Mouse (Mus musculus) heart, embryonic 13.5 days (tissue): ENCODE measurements around the gene Ccdc185. TPM values are rescaled to one million over a fixed set of nuclear protein-coding genes. Genes with fewer than 3 reads are reported as not detected.

Experiments
- ATAC-seq: fragments of 200-750 bp; cut with Nextera tagmentation; 2 replicates; pipeline ENCODE4 v1.8.0; 2017; ENCODE audit warnings: moderate TSS enrichment; ENCODE audit not compliant: insufficient number of reproducible peaks, low FRiP score, low TSS enrichment; ENCODE audit errors: extremely low read depth
- H3K27ac ChIP-seq: fragments of 300-500 bp; sonication (generic); replicated peaks from 2 replicates; pipeline ENCODE4 v1.5.1; 2015; ENCODE audit warnings: moderate library complexity, mild to moderate bottlenecking, inconsistent platforms
- H3K27me3 ChIP-seq: fragments of 300-500 bp; sonication (generic); replicated peaks from 2 replicates; pipeline ENCODE4 v1.6.1; 2015; ENCODE audit warnings: mild to moderate bottlenecking, inconsistent platforms
- H3K36me3 ChIP-seq: fragments of 300-500 bp; sonication (generic); 2 replicates; pipeline ENCODE4 v1.6.1; 2015; ENCODE audit warnings: mild to moderate bottlenecking, inconsistent platforms
- H3K4me1 ChIP-seq: fragments of 300-500 bp; sonication (generic); 2 replicates; pipeline ENCODE4 v1.6.1; 2015; ENCODE audit warnings: inconsistent platforms
- H3K4me2 ChIP-seq: fragments of 300-500 bp; sonication (generic); 2 replicates; pipeline ENCODE4 v1.6.1; 2015; ENCODE audit warnings: inconsistent platforms, mild to moderate bottlenecking, moderate library complexity
- H3K4me3 ChIP-seq: fragments of 300-500 bp; sonication (generic); 2 replicates; pipeline ENCODE4 v1.5.1; 2015; ENCODE audit warnings: moderate library complexity, mild to moderate bottlenecking, inconsistent platforms
- H3K9ac ChIP-seq: fragments of 300-500 bp; sonication (generic); 2 replicates; pipeline ENCODE4 v1.6.1; 2015; ENCODE audit warnings: inconsistent platforms, mild to moderate bottlenecking, moderate library complexity
- H3K9me3 ChIP-seq: fragments of 300-500 bp; sonication (generic); 2 replicates; pipeline ENCODE4 v1.6.1; 2016; ENCODE audit warnings: inconsistent platforms
- WGBS: fragments of 180-500 bp; shearing (Covaris S2); methylation state at CpG from one replicate; pipeline ENCODE4 v1.1.7; 2015; ENCODE audit warnings: mixed read lengths; 5-methylcytosine and 5-hydroxymethylcytosine counted together
- polyA plus RNA-seq: library from polyadenylated mRNA; unstranded; fragments of >200 nt; fragmentation: Nextera tagmentation; extraction: Ambion mirVana; gene quantifications from 2 replicates; pipeline ENCODE4 v1.2.1, GENCODE M21; 2015

Gene Ccdc185
- polyA plus RNA-seq, 1 experiment from 2014 or later = not detected

GRCm38 (mm10) chr1:182735891-182736290 lies 13.1 kb downstream of the Ccdc185 start:
- H3K4me3 ChIP-seq = no peak overlapping the region
- 0 out of 2 replicates have a peak, but pooled peaks cover 7% of the 10 kb centered on the region for H3K4me1 ChIP-seq
- no peak overlapping the region for H3K27ac ChIP-seq
- no peaks in the 10 kb centered on the region for H3K27me3 ChIP-seq
- H3K9ac ChIP-seq = no peak overlapping the region
- no peak for ATAC-seq
- H3K4me2 ChIP-seq = no peak overlapping the region
- no peaks in the 10 kb centered on the region for H3K9me3 ChIP-seq
- no peaks in the 10 kb centered on the region for H3K36me3 ChIP-seq
- 42% methylated on average over 4 of the region's 4 CpGs for WGBS

- Histone ChIP-seq H3K9me3 (no peaks in the 10 kb centered on the region), H3K36me3 (no peaks in the 10 kb centered on the region), H3K27ac (no peak overlapping the region), H3K4me1 (peaks cover 16% of the 10 kb centered on the region), H3K4me3 (no peak overlapping the region), H3K9ac (no peak overlapping the region), H3K4me2 (no peak overlapping the region), H3K27me3 (no peaks in the 10 kb centered on the region)
- WGBS = 32% methylated on average over 7 of the region's 7 CpGs
- no peak for ATAC-seq
Measured at GRCm38 (mm10) chr1:182732695-182733094, 16.3 kb downstream of the Ccdc185 start.

- no peaks in the 10 kb centered on the region for H3K27me3 ChIP-seq
- H3K36me3 ChIP-seq = no peaks in the 10 kb centered on the region
- no peak overlapping the region for H3K27ac ChIP-seq
- H3K4me2 ChIP-seq = no peak overlapping the region
- ATAC-seq = no peak
- WGBS = 62% methylated on average over 9 of the region's 9 CpGs
- no peak overlapping the region for H3K9ac ChIP-seq
- no peaks in the 10 kb centered on the region for H3K9me3 ChIP-seq
- no peak overlapping the region for H3K4me3 ChIP-seq
- H3K4me1 ChIP-seq = peaks cover 13% of the 10 kb centered on the region
Measured at GRCm38 (mm10) chr1:182729002-182729401, 20.0 kb downstream of the Ccdc185 start.

- no peak for ATAC-seq
- H3K4me2 ChIP-seq = no peak overlapping the region
- no peaks in the 10 kb centered on the region for H3K9me3 ChIP-seq
- H3K27ac ChIP-seq = no peak overlapping the region
- H3K9ac ChIP-seq = no peak overlapping the region
- no peak overlapping the region for H3K4me3 ChIP-seq
- WGBS = 62% methylated on average over 12 of the region's 12 CpGs
- H3K36me3 ChIP-seq = no peaks in the 10 kb centered on the region
- H3K4me1 ChIP-seq = peaks cover 8% of the 10 kb centered on the region
- H3K27me3 ChIP-seq = no peaks in the 10 kb centered on the region
Measured at GRCm38 (mm10) chr1:182727541-182727940, 21.4 kb downstream of the Ccdc185 start.

- Histone ChIP-seq H3K9me3 (no peaks in the 10 kb centered on the region), H3K27me3 (no peaks in the 10 kb centered on the region), H3K4me1 (peaks cover 6% of the 10 kb centered on the region), H3K9ac (no peak overlapping the region), H3K27ac (no peak overlapping the region), H3K4me3 (no peak overlapping the region), H3K36me3 (no peaks in the 10 kb centered on the region), H3K4me2 (no peak overlapping the region)
- no peak for ATAC-seq
- 63% methylated on average over 6 of the region's 6 CpGs for WGBS
Measured at GRCm38 (mm10) chr1:182714236-182714935, 34.6 kb downstream of the Ccdc185 start.

GRCm38 (mm10) chr1:182711360-182711933 lies 37.5 kb downstream of the Ccdc185 start:
- Histone ChIP-seq H3K9ac (no peak overlapping the region), H3K27me3 (no peaks in the 10 kb centered on the region), H3K4me2 (no peak overlapping the region), H3K27ac (no peak overlapping the region), H3K9me3 (peaks cover 8% of the 10 kb centered on the region; the same call in 1 of the 2 replicates), H3K4me3 (no peak overlapping the region), H3K4me1 (peaks cover 6% of the 10 kb centered on the region), H3K36me3 (no peaks in the 10 kb centered on the region)
- ATAC-seq = no peak
- WGBS = 11% methylated on average over 7 of the region's 7 CpGs

GRCm38 (mm10) chr1:182707459-182707858 lies 41.5 kb downstream of the Ccdc185 start:
- H3K27me3 ChIP-seq = no peaks in the 10 kb centered on the region
- no peak for ATAC-seq
- H3K36me3 ChIP-seq = no peaks in the 10 kb centered on the region
- peaks cover 8% of the 10 kb centered on the region; the same call in 1 of the 2 replicates for H3K9me3 ChIP-seq
- no peak overlapping the region for H3K27ac ChIP-seq
- no peak overlapping the region for H3K4me2 ChIP-seq
- H3K4me3 ChIP-seq = no peak overlapping the region
- WGBS = 84% methylated on average over 4 of the region's 4 CpGs
- H3K9ac ChIP-seq = no peak overlapping the region
- H3K4me1 ChIP-seq = peaks cover 6% of the 10 kb centered on the region

- no peak overlapping the region for H3K4me3 ChIP-seq
- H3K27ac ChIP-seq = no peak overlapping the region
- ATAC-seq = no peak
- peaks cover 8% of the 10 kb centered on the region; the same call in 1 of the 2 replicates for H3K9me3 ChIP-seq
- no peaks in the 10 kb centered on the region for H3K27me3 ChIP-seq
- H3K4me1 ChIP-seq = peaks cover 6% of the 10 kb centered on the region
- 47% methylated on average over 2 of the region's 2 CpGs for WGBS
- H3K9ac ChIP-seq = no peak overlapping the region
- no peaks in the 10 kb centered on the region for H3K36me3 ChIP-seq
- no peak overlapping the region for H3K4me2 ChIP-seq
Measured at GRCm38 (mm10) chr1:182704882-182705281, 44.1 kb downstream of the Ccdc185 start.

GRCm38 (mm10) chr1:182699392-182700347 lies 49.3 kb downstream of the Ccdc185 start:
- H3K9me3 ChIP-seq = 0 out of 2 replicates have a peak, but pooled peaks cover 3% of the 10 kb centered on the region
- no peak overlapping the region for H3K4me3 ChIP-seq
- ATAC-seq = no peak
- H3K27me3 ChIP-seq = no peaks in the 10 kb centered on the region
- H3K9ac ChIP-seq = no peak overlapping the region
- H3K27ac ChIP-seq = no peak overlapping the region
- H3K4me1 ChIP-seq = peaks cover 10% of the 10 kb centered on the region
- H3K4me2 ChIP-seq = no peak overlapping the region
- H3K36me3 ChIP-seq = no peaks in the 10 kb centered on the region
- WGBS = 41% methylated on average over 9 of the region's 9 CpGs
